Mouse (Mus musculus) cerebellum, adult 2 months (tissue): ENCODE measurements at regions not wholly inside any gene's neighbourhood (a gene's known extent, or its start where the extent isn't known, plus 50 kb on each side); places are given as distances from the start of the nearest gene placed in this dataset.

Source experiments
- CTCF ChIP-seq: fragments of 200-500 bp; IDR thresholded peaks from 2 replicates; pipeline ENCODE4 v1.5.1; 2011; ENCODE audit warnings: low read depth, mild to moderate bottlenecking, control low read depth, low read length, moderate library complexity, borderline replicate concordance; ENCODE audit not compliant: insufficient read depth
- POLR2A ChIP-seq: fragments of 200-500 bp; IDR thresholded peaks from 2 replicates; pipeline ENCODE4 v1.6.1; 2011; ENCODE audit warnings: low read length, control low read depth, borderline replicate concordance; ENCODE audit not compliant: insufficient read depth

- no peak for TF ChIP-seq POLR2A
- TF ChIP-seq CTCF: no peak
Measured at GRCm38 (mm10) chr1:149028316-149028715, 932.8 kb downstream of the Pla2g4a start.
